In the genomic region with DNA sequence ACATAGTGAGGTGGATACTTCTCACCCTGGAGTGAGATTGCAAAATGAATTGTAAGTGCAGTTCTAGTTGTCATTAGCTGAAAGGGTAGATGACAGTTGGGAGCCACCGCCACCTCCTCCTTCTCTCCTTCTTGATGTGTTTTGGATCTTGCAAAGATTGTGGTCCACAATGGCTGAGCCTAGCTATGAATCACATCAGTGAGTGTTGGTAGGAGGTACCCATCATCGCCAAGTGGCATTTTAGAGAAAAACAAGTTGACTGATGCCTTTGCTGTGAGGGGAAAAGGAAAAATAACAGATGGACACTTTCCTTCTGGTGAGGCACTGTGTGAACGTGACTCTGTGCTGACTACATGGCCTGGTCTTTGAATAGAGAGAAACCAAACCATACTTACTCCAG, we compare ENCODE assay signal across 28 mouse cellular contexts.
"Had no signal": no experiment of that assay in that cellular context is flagged by ENCODE, and none has a peak within 500 bp of the region (broad histone marks: within the 10 kb centered on the region; RNA-seq: fewer than 3 reads in every experiment).

No protein-coding gene starts in this region.

- H3K36me3 ChIP-seq: hindbrain, embryonic 12.5 days; intestine, embryonic 15.5 days; liver, embryonic 13.5 days; liver, embryonic 15.5 days had no signal

- H3K4me3 ChIP-seq: gastrocnemius, adult 2 months; heart, embryonic 10.5 days; heart, embryonic 12.5 days; hindbrain, embryonic 10.5 days; hindbrain, embryonic 12.5 days; intestine, embryonic 15.5 days; layer of hippocampus, adult 2 months; left cerebral cortex, adult 2 months; limb, embryonic 10.5 days; limb, embryonic 12.5 days; liver, embryonic 13.5 days; liver, embryonic 15.5 days had no signal

- H3K4me1 ChIP-seq: heart, embryonic 10.5 days; heart, embryonic 12.5 days; hindbrain, embryonic 10.5 days; hindbrain, embryonic 12.5 days; intestine, embryonic 15.5 days; limb, embryonic 10.5 days; limb, embryonic 12.5 days; liver, embryonic 13.5 days; liver, embryonic 15.5 days had no signal

- DNase-seq: gastrocnemius, adult 2 months; gastrocnemius, postnatal 10 days; gastrocnemius, postnatal 25 days; heart, adult 18-20 months; heart, postnatal 10 days; heart, postnatal 4 days; kidney, adult 18-20 months; kidney, adult 8-10 months; kidney, postnatal 10 days; kidney, postnatal 25 days; kidney, postnatal 4 days; liver; liver, embryonic 13.5 days had no signal

- H3K27me3 ChIP-seq: heart, embryonic 12.5 days; hindbrain, embryonic 12.5 days; intestine, embryonic 15.5 days; limb, embryonic 12.5 days; liver, embryonic 13.5 days; liver, embryonic 15.5 days had no signal

- H3K27ac ChIP-seq: gastrocnemius, adult 2 months; heart, embryonic 10.5 days; hindbrain, embryonic 10.5 days; hindbrain, embryonic 12.5 days; hindbrain, embryonic 14.5 days; intestine, embryonic 15.5 days; layer of hippocampus, adult 2 months; left cerebral cortex, adult 2 months; limb, embryonic 10.5 days; limb, embryonic 12.5 days; liver, embryonic 13.5 days; liver, embryonic 15.5 days had no signal

- ATAC-seq: hindbrain, embryonic 16.5 days; inflammation-experienced regulatory T-cells, adult 6 months; intestine, embryonic 15.5 days; intestine, postnatal 0 days had no signal

- H3K9ac ChIP-seq: heart, embryonic 12.5 days; hindbrain, embryonic 12.5 days; hindbrain, embryonic 14.5 days; intestine, embryonic 15.5 days; limb, embryonic 12.5 days; liver, embryonic 13.5 days; liver, embryonic 15.5 days had no signal

- H3K9me3 ChIP-seq: heart, embryonic 10.5 days; heart, embryonic 12.5 days; hindbrain, embryonic 10.5 days; hindbrain, embryonic 12.5 days; intestine, embryonic 15.5 days; limb, embryonic 10.5 days; limb, embryonic 12.5 days; liver, embryonic 13.5 days; liver, embryonic 15.5 days had no signal

- H3K4me2 ChIP-seq: heart, embryonic 12.5 days; hindbrain, embryonic 12.5 days; hindbrain, embryonic 14.5 days; intestine, embryonic 15.5 days; limb, embryonic 12.5 days; liver, embryonic 11.5 days; liver, embryonic 13.5 days; liver, embryonic 15.5 days had no signal
